Mouse (Mus musculus) liver, embryonic 14.5 days (tissue): ENCODE results near the gene Tmem219.

Experiments used
- CTCF ChIP-seq: IDR thresholded peaks from 2 replicates; pipeline ENCODE4 v1.5.1; 2016; ENCODE audit warnings: antibody characterized with exemption, low read depth, control low read depth
- EP300 ChIP-seq: IDR thresholded peaks from 2 replicates; pipeline ENCODE4 v1.6.1; 2016; ENCODE audit warnings: antibody characterized with exemption, low read depth

- TF ChIP-seq CTCF (no peak), EP300 (no peak)
Measured at GRCm38 (mm10) chr7:126848794-126849193, 73.9 kb downstream of the Tmem219 start.
